Mouse (Mus musculus) embryonic facial prominence, embryonic 13.5 days (tissue): Measurements from ENCODE around the gene Tnfsf9. TPM values are rescaled to one million over a fixed set of nuclear protein-coding genes. Genes with fewer than 3 reads are reported as not detected.
"Not testable (repeated sequence)": the region's sequence is repeated elsewhere in the genome, so short reads cannot be mapped to it uniquely, and the experiment has no call there.

Experiments used
- ATAC-seq: fragments of 200-750 bp; cut with Nextera tagmentation; 2 replicates; pipeline ENCODE4 v1.8.0; 2017; ENCODE audit warnings: low read depth; ENCODE audit not compliant: insufficient number of reproducible peaks, insufficient read depth, low FRiP score, low TSS enrichment
- H3K27ac ChIP-seq: fragments of 300-500 bp; sonication (generic); 2 replicates; pipeline ENCODE4 v1.5.1; 2015; ENCODE audit warnings: moderate library complexity, mild to moderate bottlenecking, inconsistent platforms
- H3K27me3 ChIP-seq: fragments of 300-500 bp; sonication (generic); 2 replicates; pipeline ENCODE4 v1.6.1; 2015; ENCODE audit warnings: mild to moderate bottlenecking, inconsistent platforms
- H3K36me3 ChIP-seq: fragments of 300-500 bp; sonication (generic); 2 replicates; pipeline ENCODE4 v1.6.1; 2015; ENCODE audit warnings: mild to moderate bottlenecking, inconsistent platforms
- H3K4me1 ChIP-seq: fragments of 300-500 bp; sonication (generic); 2 replicates; pipeline ENCODE4 v1.6.1; 2015; ENCODE audit warnings: inconsistent platforms
- H3K4me2 ChIP-seq: fragments of 300-500 bp; sonication (generic); 2 replicates; pipeline ENCODE4 v1.6.1; 2015; ENCODE audit warnings: moderate library complexity, mild to moderate bottlenecking, inconsistent platforms
- H3K4me3 ChIP-seq: fragments of 300-500 bp; sonication (generic); 2 replicates; pipeline ENCODE4 v1.5.1; 2015; ENCODE audit warnings: mild to moderate bottlenecking, inconsistent platforms
- H3K9ac ChIP-seq: fragments of 300-500 bp; sonication (generic); 2 replicates; pipeline ENCODE4 v1.6.1; 2015; ENCODE audit warnings: mild to moderate bottlenecking, inconsistent platforms
- H3K9me3 ChIP-seq: fragments of 300-500 bp; sonication (generic); 2 replicates; pipeline ENCODE4 v1.6.1; 2016; ENCODE audit warnings: inconsistent platforms
- WGBS: fragments of 180-500 bp; shearing (Covaris S2); methylation state at CpG from one replicate; pipeline ENCODE4 v1.1.7; 2015; ENCODE audit warnings: mixed read lengths; 5-methylcytosine and 5-hydroxymethylcytosine counted together
- polyA plus RNA-seq: library from polyadenylated mRNA; unstranded; fragments of >200 nt; fragmentation: Nextera tagmentation; extraction: Ambion mirVana; gene quantifications from 2 replicates; pipeline ENCODE4 v1.2.1, GENCODE M21; 2015

Gene Tnfsf9
- polyA plus RNA-seq, 1 experiment from 2014 or later = 7.9 TPM

GRCm38 (mm10) chr17:57118524-57119349, 13.6 kb downstream of the Tnfsf9 start:
- no peaks in the 10 kb centered on the region; the same call in 1 of the 2 replicates for H3K27me3 ChIP-seq
- no peaks in the 10 kb centered on the region for H3K4me1 ChIP-seq
- peak; percentile 84; the same call in 1 of the 2 replicates for ATAC-seq
- no peak overlapping the region for H3K9ac ChIP-seq
- H3K4me3 ChIP-seq = peak overlapping the region; percentile 3; the same call in 1 of the 2 replicates
- under 1% methylated on average over 11 of the region's 11 CpGs for WGBS
- no peaks in the 10 kb centered on the region for H3K9me3 ChIP-seq
- H3K4me2 ChIP-seq = peak overlapping the region; percentile 31
- no peaks in the 10 kb centered on the region for H3K36me3 ChIP-seq
- no peak overlapping the region for H3K27ac ChIP-seq

DNA sequence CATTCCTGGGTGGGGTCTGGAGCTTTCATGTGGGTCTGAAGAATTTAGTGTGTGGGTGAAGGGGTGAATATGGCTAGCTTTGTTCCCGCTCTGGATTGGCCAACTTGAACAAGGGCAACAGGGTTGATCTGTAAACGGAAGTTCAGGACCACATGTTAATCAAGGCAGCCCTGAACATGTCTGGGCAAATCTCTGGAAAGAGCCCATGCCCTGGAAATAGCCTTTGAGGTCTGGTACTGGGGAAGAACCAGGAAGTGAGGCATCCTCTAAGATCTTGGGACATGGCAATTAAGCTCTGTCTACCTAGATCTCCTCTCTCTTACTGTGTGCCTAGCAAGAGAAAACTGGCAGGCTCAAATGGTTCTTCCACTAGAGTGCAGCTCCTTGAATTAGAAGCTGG, 16.7 kb downstream of the Tnfsf9 start:
- Histone ChIP-seq H3K4me3 (no peak overlapping the region), H3K4me1 (no peaks in the 10 kb centered on the region), H3K36me3 (no peaks in the 10 kb centered on the region), H3K9ac (no peak overlapping the region), H3K9me3 (no peaks in the 10 kb centered on the region), H3K27me3 (no peaks in the 10 kb centered on the region), H3K27ac (no peak overlapping the region), H3K4me2 (no peak overlapping the region)
- WGBS = 64% methylated on average over 2 of the region's 2 CpGs
- no peak for ATAC-seq

DNA sequence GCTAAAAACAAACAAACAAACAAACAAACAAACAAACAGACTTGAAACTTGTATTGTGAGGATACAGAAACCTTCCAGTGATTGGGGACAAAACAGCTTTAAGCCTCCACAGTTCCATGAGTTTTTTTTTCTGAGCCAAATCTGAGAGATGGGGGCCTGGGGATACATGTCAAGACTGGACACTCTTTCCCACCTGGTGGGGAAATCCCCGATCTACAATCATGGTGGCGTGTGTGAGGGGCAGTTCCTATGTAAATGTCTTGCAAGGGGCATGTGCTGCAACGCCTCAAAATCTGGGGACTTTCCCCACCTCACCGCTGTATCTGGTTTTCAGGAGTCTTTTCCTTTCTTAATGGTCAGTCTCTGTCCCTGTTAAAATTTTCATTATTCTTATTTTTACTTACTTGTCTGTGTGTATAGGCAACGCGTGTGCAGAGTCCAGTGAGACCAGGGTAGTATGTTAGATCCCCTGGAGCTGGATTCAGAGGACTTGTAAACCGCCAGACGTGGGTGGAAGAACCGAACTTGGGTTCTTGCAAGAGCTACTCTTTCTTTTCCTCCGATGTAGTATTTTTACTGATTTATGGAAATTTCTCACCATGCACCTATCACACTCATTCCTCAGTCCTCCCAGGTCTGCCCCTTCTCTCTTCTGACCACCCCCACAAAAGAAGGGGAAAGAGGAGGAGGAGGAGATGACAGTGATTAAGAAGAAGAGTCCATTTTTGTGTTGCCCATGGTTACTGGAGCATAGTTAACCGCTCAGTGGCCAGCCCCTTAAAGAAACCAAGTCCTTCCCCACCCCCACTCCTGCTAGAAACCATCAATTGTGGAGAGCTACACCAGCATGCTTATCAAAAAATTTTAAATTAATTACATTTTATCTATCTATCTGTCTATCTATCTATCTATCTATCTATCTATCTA, 18.3 kb downstream of the Tnfsf9 start:
- ATAC-seq = no peak
- no peaks in the 10 kb centered on the region for H3K9me3 ChIP-seq
- H3K4me2 ChIP-seq = no peak overlapping the region
- no peaks in the 10 kb centered on the region for H3K36me3 ChIP-seq
- H3K4me1 ChIP-seq = no peaks in the 10 kb centered on the region
- no peak overlapping the region for H3K9ac ChIP-seq
- no peak overlapping the region for H3K4me3 ChIP-seq
- no peaks in the 10 kb centered on the region for H3K27me3 ChIP-seq
- no peak overlapping the region for H3K27ac ChIP-seq
- 82% methylated on average over 11 of the region's 11 CpGs for WGBS

DNA sequence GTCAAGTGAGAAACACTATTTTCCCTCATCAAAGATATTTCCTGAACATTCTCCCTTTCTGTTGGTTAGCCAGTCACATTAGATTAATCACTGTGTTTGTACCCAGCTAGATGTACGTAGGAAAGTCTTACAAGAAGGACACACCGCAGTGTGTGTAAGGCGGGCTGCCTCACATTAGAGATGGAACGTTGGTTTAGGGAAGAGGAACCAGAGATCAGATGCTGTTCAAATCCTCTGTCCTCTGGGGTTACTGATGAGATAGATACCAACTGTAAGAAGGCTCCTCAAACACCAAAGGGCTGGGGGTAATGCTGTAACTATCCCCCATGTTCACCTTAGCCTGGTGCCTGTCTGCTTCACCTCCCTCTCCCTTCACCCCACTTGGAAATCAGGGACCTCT, 19.7 kb downstream of the Tnfsf9 start:
- Histone ChIP-seq H3K27ac (no peak overlapping the region), H3K9me3 (no peaks in the 10 kb centered on the region), H3K4me3 (no peak overlapping the region), H3K36me3 (no peaks in the 10 kb centered on the region), H3K27me3 (no peaks in the 10 kb centered on the region), H3K4me1 (no peaks in the 10 kb centered on the region), H3K4me2 (no peak overlapping the region), H3K9ac (no peak overlapping the region)
- no peak for ATAC-seq
- 81% methylated on average over 4 of the region's 4 CpGs for WGBS

- no peak for ATAC-seq
- WGBS = 62% methylated on average over 3 of the region's 3 CpGs
- no peak overlapping the region for H3K9ac ChIP-seq
- H3K4me1 ChIP-seq = no peaks in the 10 kb centered on the region
- H3K36me3 ChIP-seq = no peaks in the 10 kb centered on the region
- no peak overlapping the region for H3K4me3 ChIP-seq
- H3K9me3 ChIP-seq = no peaks in the 10 kb centered on the region
- no peak overlapping the region for H3K4me2 ChIP-seq
- H3K27ac ChIP-seq = no peak overlapping the region
- H3K27me3 ChIP-seq = no peaks in the 10 kb centered on the region
These were observed 20.9 kb downstream of the Tnfsf9 start for GRCm38 (mm10) chr17:57125853-57126622.

DNA sequence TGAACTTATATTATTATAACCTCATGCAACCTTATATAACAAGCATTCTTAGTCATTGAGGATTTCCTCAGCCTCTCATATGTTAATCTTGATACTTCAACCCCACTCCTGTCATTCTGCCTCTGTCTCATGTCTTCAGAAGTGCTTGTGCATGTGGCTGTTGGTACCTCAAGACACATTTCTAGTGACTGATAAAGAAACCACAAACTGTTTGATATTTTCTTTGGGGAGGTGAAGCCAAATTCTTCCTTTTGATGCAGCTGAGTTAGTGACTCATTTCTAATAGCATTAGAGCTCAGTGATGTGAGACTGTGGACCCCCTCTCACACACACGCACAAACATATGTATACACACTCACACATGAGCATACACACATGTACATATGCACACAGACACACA, 26.7 kb downstream of the Tnfsf9 start:
- ATAC-seq = no peak
- H3K9me3 ChIP-seq = no peaks in the 10 kb centered on the region
- H3K4me3 ChIP-seq = no peak overlapping the region
- 84% methylated on average over 1 of the region's 1 CpGs for WGBS
- no peaks in the 10 kb centered on the region for H3K36me3 ChIP-seq
- H3K9ac ChIP-seq = no peak overlapping the region
- H3K27me3 ChIP-seq = no peaks in the 10 kb centered on the region
- H3K27ac ChIP-seq = no peak overlapping the region
- no peak overlapping the region for H3K4me2 ChIP-seq
- no peaks in the 10 kb centered on the region for H3K4me1 ChIP-seq

- not testable (repeated sequence) for H3K9ac ChIP-seq, H3K27ac ChIP-seq, H3K36me3 ChIP-seq, H3K4me2 ChIP-seq, H3K4me3 ChIP-seq, H3K9me3 ChIP-seq, H3K27me3 ChIP-seq, ATAC-seq, H3K4me1 ChIP-seq
- WGBS = 15% methylated on average over 3 of the region's 3 CpGs
These were observed 28.9 kb downstream of the Tnfsf9 start for GRCm38 (mm10) chr17:57134021-57134420.

GRCm38 (mm10) chr17:57134693-57135092, 29.6 kb downstream of the Tnfsf9 start:
- Histone ChIP-seq H3K27me3 (no peaks in the 10 kb centered on the region), H3K27ac (no peak overlapping the region), H3K4me3 (no peak overlapping the region), H3K9ac (no peak overlapping the region), H3K4me1 (no peaks in the 10 kb centered on the region), H3K4me2 (no peak overlapping the region), H3K9me3 (no peaks in the 10 kb centered on the region), H3K36me3 (no peaks in the 10 kb centered on the region)
- WGBS = 80% methylated on average over 2 of the region's 2 CpGs
- no peak for ATAC-seq

GRCm38 (mm10) chr17:57135635-57136034, 30.5 kb downstream of the Tnfsf9 start:
- H3K36me3 ChIP-seq = no peaks in the 10 kb centered on the region
- H3K9ac ChIP-seq = no peak overlapping the region
- no peaks in the 10 kb centered on the region for H3K27me3 ChIP-seq
- H3K4me1 ChIP-seq = no peaks in the 10 kb centered on the region
- no peak overlapping the region for H3K4me2 ChIP-seq
- H3K9me3 ChIP-seq = no peaks in the 10 kb centered on the region
- ATAC-seq = no peak
- no peak overlapping the region for H3K27ac ChIP-seq
- 63% methylated on average over 3 of the region's 3 CpGs for WGBS
- no peak overlapping the region for H3K4me3 ChIP-seq

- Histone ChIP-seq H3K27ac (no peak overlapping the region), H3K4me2 (no peak overlapping the region), H3K4me1 (no peaks in the 10 kb centered on the region), H3K9ac (no peak overlapping the region), H3K4me3 (no peak overlapping the region), H3K27me3 (peaks cover 6% of the 10 kb centered on the region; the same call in 1 of the 2 replicates), H3K9me3 (no peaks in the 10 kb centered on the region), H3K36me3 (no peaks in the 10 kb centered on the region)
- WGBS = 79% methylated on average over 4 of the region's 4 CpGs
- ATAC-seq = no peak
These were observed 33.6 kb downstream of the Tnfsf9 start for GRCm38 (mm10) chr17:57138676-57139075.

DNA sequence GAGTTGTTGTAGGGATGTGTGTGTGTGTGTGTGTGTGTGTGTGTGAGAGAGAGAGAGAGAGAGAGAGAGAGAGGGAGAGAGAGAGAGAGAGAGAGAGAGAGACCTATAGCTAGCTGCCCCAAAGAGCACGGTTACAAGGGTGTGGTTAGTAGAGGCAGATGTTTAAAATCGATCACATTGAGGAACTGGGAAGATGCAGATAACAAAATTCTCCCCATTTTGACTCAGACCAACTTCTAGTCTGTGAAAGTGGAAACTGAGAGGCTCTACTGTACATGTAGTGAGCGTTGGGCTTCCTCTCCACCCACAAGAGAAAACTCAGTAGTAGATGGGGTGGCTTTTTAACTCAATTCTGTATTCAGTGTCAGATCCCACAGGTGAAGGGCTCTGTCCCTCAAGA, 34.6 kb downstream of the Tnfsf9 start:
- ATAC-seq = no peak
- no peaks in the 10 kb centered on the region for H3K4me1 ChIP-seq
- H3K9me3 ChIP-seq = no peaks in the 10 kb centered on the region
- H3K4me3 ChIP-seq = no peak overlapping the region
- WGBS = 87% methylated on average over 3 of the region's 3 CpGs
- H3K36me3 ChIP-seq = no peaks in the 10 kb centered on the region
- H3K27ac ChIP-seq = no peak overlapping the region
- H3K4me2 ChIP-seq = no peak overlapping the region
- H3K27me3 ChIP-seq = peaks cover 6% of the 10 kb centered on the region; the same call in 1 of the 2 replicates
- H3K9ac ChIP-seq = no peak overlapping the region
